Mouse (Mus musculus) embryonic fibroblast, embryonic 13.5 days (primary cell): Measurements from ENCODE around the gene Spin1.

Experiments
- CTCF ChIP-seq: IDR thresholded peaks from 2 replicates; pipeline ENCODE4 v1.5.1; 2011; ENCODE audit warnings: mild to moderate bottlenecking, control low read depth, low read length, moderate library complexity, borderline replicate concordance; ENCODE audit not compliant: insufficient read depth
- POLR2A ChIP-seq: IDR thresholded peaks from 2 replicates; pipeline ENCODE4 v1.6.1; 2011; ENCODE audit warnings: low read depth, mild to moderate bottlenecking, control low read depth, low read length, moderate library complexity

GRCm38 (mm10) chr13:51178932-51179331 lies 78.3 kb downstream of the Spin1 start:
- TF ChIP-seq CTCF = no peak
- TF ChIP-seq POLR2A = no peak
